Mouse (Mus musculus): ENCODE measurements around the gene Ankrd6. TPM values are rescaled to one million over a fixed set of nuclear protein-coding genes. Genes with fewer than 3 reads are reported as not detected.

The Ankrd6 gene
- total and polyA plus RNA-seq, 3 experiments = 1.1 to 1.8 TPM; not detected in 1

- Histone ChIP-seq H3K27me3 (ENCODE audit: control insufficient read depth in 1 of 2, insufficient read depth in 2 of 2, low read length in 2 of 2) (no peaks in the 10 kb centered on the region; a peak in 1 of 4 replicates), H3K4me1 (ENCODE audit: control insufficient read depth in 1 of 2, insufficient read depth in 2 of 2, low read length in 2 of 2) (no peaks in the 10 kb centered on the region), H3K9ac (ENCODE audit: control insufficient read depth, low read depth, low read length, poor library complexity, severe bottlenecking) (no peak overlapping the region), H3K36me3 (ENCODE audit: control insufficient read depth in 1 of 2, insufficient read depth in 2 of 2, low read length in 2 of 2) (no peaks in the 10 kb centered on the region), H3K79me2 (ENCODE audit: control insufficient read depth, insufficient read depth, low read length, poor library complexity) (no peaks in the 10 kb centered on the region), H3K9me3 (replicated peaks; ENCODE audit: insufficient read depth, low read length) (no peaks in the 10 kb centered on the region), H3K4me3 (ENCODE audit: control insufficient read depth in 1 of 2, insufficient read depth in 1 of 2, low read depth in 2 of 2, low read length in 2 of 2) (no peak overlapping the region), H3K27ac (ENCODE audit: control insufficient read depth, low read depth, low read length) (no peak overlapping the region)
- no peak for DNase-seq (ENCODE audit: low read depth, low spot score)
- no peak for TF ChIP-seq MXI1 (IDR thresholded peaks at IDR 0.05; ENCODE audit: low read depth, low read length)
- TF ChIP-seq UBTF (IDR thresholded peaks at IDR 0.05; ENCODE audit: borderline replicate concordance, insufficient read depth, low read depth, low read length) = no peak
- TF ChIP-seq ZC3H11A (IDR thresholded peaks at IDR 0.05; ENCODE audit: low read depth, low read length) = no peak
- TF ChIP-seq USF2 (IDR thresholded peaks at IDR 0.05; ENCODE audit: borderline replicate concordance in 1 of 2, insufficient read depth in 1 of 2, low read depth in 1 of 2, low read length in 2 of 2) = no peak
- TF ChIP-seq POLR2AphosphoS2 (IDR thresholded peaks at IDR 0.05; ENCODE audit: low read length) = no peak
- no peak for TF ChIP-seq TBP (IDR thresholded peaks at IDR 0.05; ENCODE audit: low read depth, low read length)
- TF ChIP-seq HCFC1 (IDR thresholded peaks at IDR 0.05; ENCODE audit: low read depth, low read length) = no peak
- TF ChIP-seq KAT2A (conservative IDR thresholded peaks at IDR 0.05; ENCODE audit: low read depth, low read length) = no peak
- no peak for TF ChIP-seq USF1 (IDR thresholded peaks at IDR 0.05; ENCODE audit: low read depth, low read length)
- TF ChIP-seq MYC (IDR thresholded peaks at IDR 0.05; ENCODE audit: low read depth, low read length) = no peak
- TF ChIP-seq EP300 (IDR thresholded peaks at IDR 0.05; ENCODE audit: low read depth in 1 of 2, low read length in 2 of 2) = no peak
- TF ChIP-seq MAFK (IDR thresholded peaks at IDR 0.05; ENCODE audit: borderline replicate concordance, low read depth, low read length) = no peak
- no peak for TF ChIP-seq E2F4 (IDR thresholded peaks at IDR 0.05; ENCODE audit: borderline replicate concordance, low read depth, low read length)
- TF ChIP-seq ELF1 (IDR thresholded peaks at IDR 0.05; ENCODE audit: low read depth, low read length) = no peak
- TF ChIP-seq JUND (IDR thresholded peaks at IDR 0.05; ENCODE audit: low read depth, low read length) = no peak
- TF ChIP-seq ZNF384 (IDR thresholded peaks at IDR 0.05; ENCODE audit: low read depth, low read length) = no peak
- TF ChIP-seq CHD2 (IDR thresholded peaks at IDR 0.05; ENCODE audit: low read length) = no peak
- TF ChIP-seq TCF12 (IDR thresholded peaks at IDR 0.05; ENCODE audit: low read depth, low read length) = no peak
These were observed 1.9 kb downstream of the Ankrd6 start for GRCm38 (mm10) chr4:32948696-32949095.

GRCm38 (mm10) chr4:32947631-32948030 lies 3.0 kb downstream of the Ankrd6 start:
- no peak overlapping the region for H3K9ac ChIP-seq (ENCODE audit: control insufficient read depth, low read depth, low read length, poor library complexity, severe bottlenecking)
- no peak overlapping the region for H3K4me3 ChIP-seq (ENCODE audit: control insufficient read depth in 1 of 2, insufficient read depth in 1 of 2, low read depth in 2 of 2, low read length in 2 of 2)
- no peak for TF ChIP-seq EP300 (IDR thresholded peaks at IDR 0.05; ENCODE audit: low read depth in 1 of 2, low read length in 2 of 2)
- no peak for TF ChIP-seq E2F4 (IDR thresholded peaks at IDR 0.05; ENCODE audit: borderline replicate concordance, low read depth, low read length)
- no peak for TF ChIP-seq POLR2AphosphoS5 (IDR thresholded peaks at IDR 0.05; ENCODE audit: borderline replicate concordance, low read depth, low read length)
- no peaks in the 10 kb centered on the region for H3K79me2 ChIP-seq (ENCODE audit: control insufficient read depth, insufficient read depth, low read length, poor library complexity)
- no peaks in the 10 kb centered on the region for H3K4me1 ChIP-seq (ENCODE audit: control insufficient read depth in 1 of 2, insufficient read depth in 2 of 2, low read length in 2 of 2)
- DNase-seq (ENCODE audit: low read depth, low spot score) = no peak
- no peak overlapping the region for H3K27ac ChIP-seq (ENCODE audit: control insufficient read depth, low read depth, low read length)
- no peaks in the 10 kb centered on the region for H3K36me3 ChIP-seq (ENCODE audit: control insufficient read depth in 1 of 2, insufficient read depth in 2 of 2, low read length in 2 of 2)
- H3K9me3 ChIP-seq (replicated peaks; ENCODE audit: insufficient read depth, low read length) = no peaks in the 10 kb centered on the region
- peaks cover 0 to 1% of the 10 kb centered on the region in 2 experiments; a peak in 1 of 4 replicates for H3K27me3 ChIP-seq (ENCODE audit: control insufficient read depth in 1 of 2, insufficient read depth in 2 of 2, low read length in 2 of 2)
